Mouse (Mus musculus): ENCODE results near the gene Gm49384. TPM values are rescaled to one million over a fixed set of nuclear protein-coding genes. Genes with fewer than 3 reads are reported as not detected.

Gene Gm49384
- polyA plus RNA-seq (2015; fragmentation: Nextera tagmentation; extraction: Ambion mirVana): 30.5 and 34.4 TPM in 2 replicates

GRCm38 (mm10) chr12:69204052-69204833 is at the start of gene Gm49384:
TSS of gene Gm49384 (minus strand) at chr12:69204267.
- Histone ChIP-seq H3K27ac (no peak within 1 kb of the TSS), H3K4me1 (peaks cover 3% of the 10 kb centered on the region), H3K9ac (no peak within 1 kb of the TSS), H3K36me3 (peaks cover 48% of the 10 kb centered on the region), H3K27me3 (no peaks in the 10 kb centered on the region), H3K4me3 (no peak within 1 kb of the TSS), H3K4me2 (no peak within 1 kb of the TSS), H3K9me3 (no peaks in the 10 kb centered on the region)
- no peak for ATAC-seq (ENCODE audit: borderline replicate concordance, extremely low read depth, low FRiP score, low TSS enrichment)
- 78% methylated on average over 16 of the region's 16 CpGs for WGBS

- no peak overlapping the region for H3K27ac ChIP-seq
- no peaks in the 10 kb centered on the region for H3K9me3 ChIP-seq
- no peaks in the 10 kb centered on the region for H3K36me3 ChIP-seq
- 92% methylated on average over 1 of the region's 1 CpGs for WGBS
- H3K4me2 ChIP-seq: no peak overlapping the region
- no peak overlapping the region for H3K9ac ChIP-seq
- H3K27me3 ChIP-seq: no peaks in the 10 kb centered on the region
- H3K4me1 ChIP-seq: no peaks in the 10 kb centered on the region
- no peak overlapping the region for H3K4me3 ChIP-seq
- ATAC-seq (ENCODE audit: borderline replicate concordance, extremely low read depth, low FRiP score, low TSS enrichment): no peak
These were observed 49.7 kb upstream of the Gm49384 start for GRCm38 (mm10) chr12:69253806-69254205.

- Histone ChIP-seq H3K4me1 (no peaks in the 10 kb centered on the region), H3K27me3 (no peaks in the 10 kb centered on the region), H3K9me3 (no peaks in the 10 kb centered on the region), H3K9ac (no peak overlapping the region), H3K4me3 (no peak overlapping the region), H3K4me2 (no peak overlapping the region), H3K27ac (no peak overlapping the region), H3K36me3 (no peaks in the 10 kb centered on the region)
- no peak for ATAC-seq (ENCODE audit: borderline replicate concordance, extremely low read depth, low FRiP score, low TSS enrichment)
- 47% methylated on average over 8 of the region's 8 CpGs for whole genome bisulfite sequencing
These were observed 46.7 kb upstream of the Gm49384 start for GRCm38 (mm10) chr12:69250756-69251155.

- no peak overlapping the region for H3K4me3 ChIP-seq
- no peak for ATAC-seq (ENCODE audit: borderline replicate concordance, extremely low read depth, low FRiP score, low TSS enrichment)
- H3K4me2 ChIP-seq: no peak overlapping the region
- no peaks in the 10 kb centered on the region for H3K27me3 ChIP-seq
- no peaks in the 10 kb centered on the region for H3K36me3 ChIP-seq
- no peak overlapping the region for H3K27ac ChIP-seq
- no peak overlapping the region for H3K9ac ChIP-seq
- WGBS: 80% methylated on average over 4 of the region's 4 CpGs
- no peaks in the 10 kb centered on the region for H3K9me3 ChIP-seq
- no peaks in the 10 kb centered on the region for H3K4me1 ChIP-seq
These were observed 45.7 kb upstream of the Gm49384 start for GRCm38 (mm10) chr12:69249766-69250165.

GRCm38 (mm10) chr12:69241771-69242431 is 37.8 kb upstream of the Gm49384 start:
- Histone ChIP-seq H3K36me3 (no peaks in the 10 kb centered on the region), H3K9ac (peak overlapping the region; percentile 79), H3K9me3 (no peaks in the 10 kb centered on the region), H3K27me3 (no peaks in the 10 kb centered on the region), H3K27ac (peak overlapping the region; percentile 81), H3K4me1 (no peaks in the 10 kb centered on the region; the same call in 1 of the 2 replicates), H3K4me3 (peak overlapping the region; percentile 67), H3K4me2 (peak overlapping the region; percentile 74)
- peak; percentile 94 for ATAC-seq (ENCODE audit: borderline replicate concordance, extremely low read depth, low FRiP score, low TSS enrichment)
- WGBS: under 1% methylated on average over 63 of the region's 64 CpGs

GRCm38 (mm10) chr12:69241405-69241770 is 37.3 kb upstream of the Gm49384 start:
- Histone ChIP-seq H3K4me2 (peak overlapping the region; percentile 74), H3K27ac (peak overlapping the region; percentile 81), H3K27me3 (no peaks in the 10 kb centered on the region), H3K4me1 (no peaks in the 10 kb centered on the region; the same call in 1 of the 2 replicates), H3K9ac (peak overlapping the region; percentile 79), H3K36me3 (no peaks in the 10 kb centered on the region), H3K9me3 (no peaks in the 10 kb centered on the region), H3K4me3 (peak overlapping the region; percentile 67)
- 0% methylated on average over 3 of the region's 3 CpGs for WGBS
- no peak for ATAC-seq (ENCODE audit: borderline replicate concordance, extremely low read depth, low FRiP score, low TSS enrichment)

- Histone ChIP-seq H3K9me3 (no peaks in the 10 kb centered on the region), H3K4me1 (no peaks in the 10 kb centered on the region; the same call in 1 of the 2 replicates), H3K9ac (peak within 1 kb of the TSS; percentile 79), H3K4me3 (peak within 1 kb of the TSS; percentile 67), H3K4me2 (peak within 1 kb of the TSS; percentile 74), H3K27ac (peak within 1 kb of the TSS; percentile 81), H3K27me3 (no peaks in the 10 kb centered on the region), H3K36me3 (no peaks in the 10 kb centered on the region)
- 68% methylated on average over 6 of the region's 6 CpGs for WGBS
- no peak for ATAC-seq (ENCODE audit: borderline replicate concordance, extremely low read depth, low FRiP score, low TSS enrichment)
These were observed 36.8 kb upstream of the Gm49384 start, which contains the start of gene Klhdc1 for GRCm38 (mm10) chr12:69240876-69241275. TSS of gene Klhdc1 (plus strand) at chr12:69241176.

- Histone ChIP-seq H3K36me3 (no peaks in the 10 kb centered on the region), H3K9me3 (no peaks in the 10 kb centered on the region), H3K27me3 (no peaks in the 10 kb centered on the region), H3K4me1 (no peaks in the 10 kb centered on the region; the same call in 1 of the 2 replicates), H3K4me2 (no peak overlapping the region), H3K4me3 (no peak overlapping the region), H3K27ac (no peak overlapping the region), H3K9ac (no peak overlapping the region)
- no peak for ATAC-seq (ENCODE audit: borderline replicate concordance, extremely low read depth, low FRiP score, low TSS enrichment)
- 32% methylated on average over 3 of the region's 3 CpGs for WGBS
These were observed 34.2 kb upstream of the Gm49384 start for GRCm38 (mm10) chr12:69238284-69238683.

- ATAC-seq (ENCODE audit: borderline replicate concordance, extremely low read depth, low FRiP score, low TSS enrichment): 0 out of 2 replicates have a peak, but pooled peaks have one; percentile 5
- no peak overlapping the region for H3K4me2 ChIP-seq
- no peaks in the 10 kb centered on the region; the same call in 1 of the 2 replicates for H3K4me1 ChIP-seq
- H3K27me3 ChIP-seq: no peaks in the 10 kb centered on the region
- no peak overlapping the region for H3K27ac ChIP-seq
- no peaks in the 10 kb centered on the region for H3K9me3 ChIP-seq
- H3K9ac ChIP-seq: no peak overlapping the region
- 71% methylated on average over 6 of the region's 6 CpGs for whole genome bisulfite sequencing
- H3K4me3 ChIP-seq: no peak overlapping the region
- H3K36me3 ChIP-seq: no peaks in the 10 kb centered on the region
These were observed 31.7 kb upstream of the Gm49384 start for GRCm38 (mm10) chr12:69235782-69236181.

- Histone ChIP-seq H3K27ac (no peak overlapping the region), H3K9ac (no peak overlapping the region), H3K4me3 (no peak overlapping the region), H3K4me1 (peaks cover 6% of the 10 kb centered on the region), H3K36me3 (0 out of 2 replicates have a peak, but pooled peaks cover under 1% of the 10 kb centered on the region), H3K4me2 (no peak overlapping the region), H3K27me3 (no peaks in the 10 kb centered on the region), H3K9me3 (no peaks in the 10 kb centered on the region)
- no peak for ATAC-seq (ENCODE audit: borderline replicate concordance, extremely low read depth, low FRiP score, low TSS enrichment)
- 65% methylated on average over 2 of the region's 2 CpGs for WGBS
These were observed 25.2 kb upstream of the Gm49384 start for GRCm38 (mm10) chr12:69229251-69229650.

GRCm38 (mm10) chr12:69227776-69228466 is 23.9 kb upstream of the Gm49384 start, which contains the start of gene Pole2:
TSS of gene Pole2 (minus strand) at chr12:69228195.
- Histone ChIP-seq H3K4me1 (peaks cover 6% of the 10 kb centered on the region), H3K4me3 (peak within 1 kb of the TSS; percentile 84), H3K4me2 (peak within 1 kb of the TSS; percentile 62), H3K27ac (peak within 1 kb of the TSS; percentile 94), H3K27me3 (no peaks in the 10 kb centered on the region), H3K9me3 (no peaks in the 10 kb centered on the region), H3K36me3 (0 out of 2 replicates have a peak, but pooled peaks cover 4% of the 10 kb centered on the region), H3K9ac (peak within 1 kb of the TSS; percentile 59)
- peak; percentile 98 for ATAC-seq (ENCODE audit: borderline replicate concordance, extremely low read depth, low FRiP score, low TSS enrichment)
- under 1% methylated on average over 37 of the region's 37 CpGs for WGBS

Data from lung, embryonic 15.5 days (tissue).